Mouse (Mus musculus): Measurements from ENCODE around the gene Trpv2.

The Trpv2 gene

GRCm38 (mm10) chr11:62573959-62574702, at the start of gene Trpv2:
Gene Trpv2, plus strand, starts transcription at chr11:62574486.
- no peak for DNase-seq (ENCODE audit: low read depth, low spot score)

- DNase-seq (ENCODE audit: low read depth, low spot score) = no peak
Measured at GRCm38 (mm10) chr11:62537089-62537488, 37.2 kb upstream of the Trpv2 start.

- DNase-seq (ENCODE audit: low read depth, low spot score) = peak; percentile 36
Measured at GRCm38 (mm10) chr11:62537590-62537989, 36.7 kb upstream of the Trpv2 start.

DNA sequence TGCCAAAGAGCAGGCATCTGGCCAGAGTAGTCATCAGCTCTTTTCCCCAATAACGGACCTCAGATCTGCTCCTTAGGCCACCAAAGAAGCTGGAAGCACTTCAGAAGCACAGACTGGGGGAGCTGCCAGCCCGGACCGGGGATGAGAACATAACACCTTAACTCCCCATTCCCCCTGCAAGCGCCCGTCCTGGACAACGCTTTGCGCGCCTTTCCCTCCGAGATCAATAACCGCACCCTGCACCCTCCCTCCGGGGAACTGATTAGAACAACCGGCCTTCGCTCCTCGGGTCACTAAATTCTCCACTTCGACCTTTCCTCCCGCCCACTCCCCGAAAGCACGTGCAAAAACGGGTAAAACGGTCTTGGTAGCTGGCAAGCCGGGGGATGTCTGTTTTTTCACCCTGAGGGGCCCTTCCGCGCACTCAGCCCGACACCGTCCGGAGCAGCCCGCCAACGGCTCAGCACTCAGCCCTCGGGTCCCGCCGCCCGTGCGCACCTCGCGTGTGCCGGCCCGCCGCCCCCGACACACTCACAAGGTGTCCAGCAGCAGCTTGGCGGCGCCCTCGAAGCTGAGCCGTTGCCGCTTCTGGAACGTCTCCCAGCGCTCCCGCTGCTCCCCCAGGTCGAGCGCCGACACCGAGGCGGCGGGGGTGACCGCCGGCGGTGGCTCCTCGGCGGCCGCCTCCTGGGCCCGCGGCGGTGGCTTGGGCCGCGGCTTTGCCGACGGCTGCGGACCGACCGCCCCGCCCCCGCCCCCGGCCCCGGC, 35.8 kb upstream of the Trpv2 start:
- DNase-seq (ENCODE audit: low read depth, low spot score) = peak; percentile 64

GRCm38 (mm10) chr11:62539089-62539890, 35.0 kb upstream of the Trpv2 start, which contains the start of gene Cenpv:
Gene Cenpv, minus strand, starts transcription at chr11:62539261.
- peak; percentile 64 for DNase-seq (ENCODE audit: low read depth, low spot score)

- no peak for DNase-seq (ENCODE audit: low read depth, low spot score)
Measured at GRCm38 (mm10) chr11:62540167-62540566, 34.1 kb upstream of the Trpv2 start.

DNA sequence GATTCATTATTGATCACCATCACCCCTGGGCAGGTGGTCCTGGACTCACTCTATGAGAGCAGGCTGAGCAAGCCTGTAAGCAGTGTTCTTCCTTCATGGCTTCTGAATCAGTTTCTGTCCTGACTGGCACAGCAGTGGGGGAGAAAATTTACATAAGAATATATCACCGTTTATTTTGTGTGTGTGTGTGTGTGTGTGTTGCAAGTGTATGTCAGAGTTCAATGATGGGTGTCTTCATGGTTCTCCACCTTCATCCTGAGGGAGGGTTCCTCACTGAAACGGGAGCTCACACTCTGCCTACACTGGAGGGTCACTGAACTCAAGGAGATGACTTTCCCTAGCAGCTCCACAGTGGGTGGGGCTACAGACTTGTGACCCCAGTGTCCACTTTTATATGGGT, 33.3 kb upstream of the Trpv2 start:
- no peak for DNase-seq (ENCODE audit: low read depth, low spot score)

DNA sequence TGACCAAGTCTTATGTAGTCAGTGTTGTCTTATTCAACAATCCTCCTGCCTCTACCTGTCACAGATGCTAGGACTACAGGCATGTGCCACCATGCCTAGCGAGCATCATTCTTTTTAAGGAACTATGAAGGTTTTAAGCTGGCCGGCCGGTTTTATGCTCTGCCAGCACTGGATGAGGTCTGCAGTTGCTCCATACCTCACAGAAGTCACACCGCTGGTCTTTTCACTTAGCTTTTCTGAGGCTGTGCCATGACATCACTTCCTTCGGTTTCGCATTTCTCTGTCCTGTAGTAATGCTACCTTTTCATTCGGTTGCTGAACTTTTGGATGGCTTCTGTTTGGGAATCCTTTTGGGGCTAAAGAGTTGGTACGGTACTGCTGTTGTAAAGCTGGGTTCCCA, 32.7 kb upstream of the Trpv2 start:
- DNase-seq (ENCODE audit: low read depth, low spot score) = no peak

- peak; percentile 57 for DNase-seq (ENCODE audit: low read depth, low spot score)
Measured at GRCm38 (mm10) chr11:62543991-62544390, 30.3 kb upstream of the Trpv2 start.

DNA sequence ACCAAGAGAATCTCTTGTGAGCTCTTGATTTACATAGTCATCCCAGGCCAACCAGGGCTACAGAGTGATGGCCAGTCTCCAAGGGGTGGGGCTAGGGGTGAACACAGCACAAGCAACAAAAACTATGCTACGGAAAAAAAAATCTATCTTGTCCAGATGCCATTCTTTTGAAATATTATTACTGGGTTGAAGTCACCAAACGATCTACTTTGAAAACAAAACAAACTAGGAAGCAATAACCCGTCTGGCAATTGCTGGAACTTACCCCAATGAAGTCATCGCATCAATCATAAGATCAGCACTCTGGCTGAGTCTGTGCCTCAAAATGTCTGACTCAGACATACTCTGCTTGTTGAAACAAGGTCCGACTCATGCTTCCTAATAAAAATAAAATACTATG, 24.5 kb upstream of the Trpv2 start:
- DNase-seq (ENCODE audit: low read depth, low spot score) = peak; percentile 71

DNA sequence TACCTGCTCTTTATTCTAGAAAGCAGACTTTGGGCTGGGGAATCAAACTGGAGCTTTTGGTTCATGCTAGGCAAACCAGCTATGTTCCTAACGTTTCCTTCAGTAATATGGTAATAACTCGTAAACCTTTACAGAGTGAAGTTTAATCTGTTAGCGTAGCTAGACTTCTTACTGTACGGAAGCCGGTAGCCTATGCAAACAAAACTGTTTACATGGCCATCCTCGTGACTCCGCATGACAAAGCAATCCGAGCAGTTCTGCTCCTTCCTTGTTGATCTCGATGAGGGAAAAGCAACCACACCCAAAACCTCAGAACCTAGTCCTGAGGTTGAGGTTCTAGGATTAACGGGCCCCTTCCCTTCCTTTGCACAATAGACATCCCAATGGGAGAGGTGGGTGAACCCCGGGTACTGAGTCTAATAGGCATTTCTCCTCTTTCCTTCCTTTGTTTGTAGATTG, 24.0 kb upstream of the Trpv2 start:
- peak; percentile 93 for DNase-seq (ENCODE audit: low read depth, low spot score)

DNA sequence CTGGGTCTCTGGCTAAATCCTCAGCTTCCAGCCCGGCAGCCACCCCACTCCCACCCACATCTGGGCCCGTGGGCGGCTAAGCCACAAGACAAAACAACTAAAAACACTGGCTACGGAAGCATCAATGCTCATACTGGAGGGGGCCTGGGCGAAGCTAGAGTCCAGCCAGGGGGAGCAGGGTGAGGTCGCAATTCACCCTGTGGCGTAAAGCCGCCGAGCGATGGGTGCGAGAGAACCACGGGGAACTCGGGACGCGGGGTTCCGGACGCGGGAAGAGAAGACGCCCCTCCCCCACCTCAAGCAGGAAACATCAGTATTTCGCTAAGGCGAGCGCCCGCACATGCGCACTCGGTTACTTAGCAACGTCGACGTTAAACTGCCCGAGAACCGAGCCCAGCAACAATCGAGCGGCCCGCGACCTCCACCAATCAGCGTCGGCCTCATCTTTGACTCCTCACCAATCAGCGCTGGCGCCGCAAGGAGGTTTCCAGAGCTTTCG, 23.5 kb upstream of the Trpv2 start, which contains the start of gene Ubb:
Gene Ubb (plus strand): TSS at position 445 of the 499 bp plus-strand sequence.
- DNase-seq (ENCODE audit: low read depth, low spot score) = peak; percentile 100

GRCm38 (mm10) chr11:62551226-62552119, 22.8 kb upstream of the Trpv2 start:
- DNase-seq (ENCODE audit: low read depth, low spot score) = peak; percentile 90

DNA sequence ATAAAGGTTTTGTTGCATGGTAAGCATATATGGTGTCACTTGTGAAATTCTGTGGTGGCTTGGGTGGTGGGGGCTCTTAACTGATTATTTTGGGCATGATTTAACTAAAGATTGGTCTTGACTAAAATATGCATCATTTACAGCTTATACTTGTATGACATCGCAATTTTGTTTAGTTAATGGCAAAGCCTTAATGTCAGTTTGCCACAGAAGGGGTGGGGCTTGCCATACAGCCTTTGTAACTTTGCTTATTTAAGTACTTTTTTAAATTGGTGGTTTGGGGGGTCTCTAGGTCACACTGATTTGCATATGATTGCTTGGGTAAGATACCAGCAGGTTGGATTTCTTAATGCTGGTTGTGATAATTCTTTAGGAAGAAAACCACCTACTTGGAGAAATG, 21.1 kb upstream of the Trpv2 start:
- no peak for DNase-seq (ENCODE audit: low read depth, low spot score)

- no peak for DNase-seq (ENCODE audit: low read depth, low spot score)
Measured at GRCm38 (mm10) chr11:62553633-62554032, 20.7 kb upstream of the Trpv2 start.

DNA sequence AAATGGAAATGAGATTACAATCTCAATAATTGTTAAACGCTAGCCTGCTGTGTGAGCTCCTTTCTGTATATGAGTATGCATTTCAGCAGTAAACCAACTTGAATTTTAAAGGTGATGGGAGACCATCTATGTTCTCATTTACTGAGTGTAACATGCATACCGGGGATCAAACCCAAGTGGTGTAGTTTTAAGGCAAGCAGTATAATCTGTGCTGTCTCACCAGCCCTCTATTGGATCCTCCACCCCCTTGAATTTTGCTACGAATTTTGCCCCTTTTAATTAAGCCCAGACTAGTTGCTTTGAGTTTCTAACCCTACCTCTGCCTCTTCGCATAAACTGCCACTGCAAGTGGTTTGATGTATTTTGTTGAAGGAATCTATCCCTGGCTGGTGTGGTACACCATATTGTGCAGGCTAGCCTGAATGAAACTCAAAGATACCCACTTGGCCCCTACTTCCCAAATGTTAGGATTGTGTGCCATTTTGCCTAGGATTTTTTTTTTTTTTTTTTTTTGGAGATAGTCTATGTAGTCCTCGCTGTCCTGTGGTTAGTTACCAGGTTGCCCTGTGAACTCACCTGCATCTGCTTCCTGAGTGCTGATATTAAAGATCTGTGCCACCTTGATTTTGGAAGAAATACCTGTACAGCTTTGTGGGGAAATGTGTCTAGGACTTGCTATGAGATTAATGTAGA, 20.0 kb upstream of the Trpv2 start:
- DNase-seq (ENCODE audit: low read depth, low spot score) = no peak

DNA sequence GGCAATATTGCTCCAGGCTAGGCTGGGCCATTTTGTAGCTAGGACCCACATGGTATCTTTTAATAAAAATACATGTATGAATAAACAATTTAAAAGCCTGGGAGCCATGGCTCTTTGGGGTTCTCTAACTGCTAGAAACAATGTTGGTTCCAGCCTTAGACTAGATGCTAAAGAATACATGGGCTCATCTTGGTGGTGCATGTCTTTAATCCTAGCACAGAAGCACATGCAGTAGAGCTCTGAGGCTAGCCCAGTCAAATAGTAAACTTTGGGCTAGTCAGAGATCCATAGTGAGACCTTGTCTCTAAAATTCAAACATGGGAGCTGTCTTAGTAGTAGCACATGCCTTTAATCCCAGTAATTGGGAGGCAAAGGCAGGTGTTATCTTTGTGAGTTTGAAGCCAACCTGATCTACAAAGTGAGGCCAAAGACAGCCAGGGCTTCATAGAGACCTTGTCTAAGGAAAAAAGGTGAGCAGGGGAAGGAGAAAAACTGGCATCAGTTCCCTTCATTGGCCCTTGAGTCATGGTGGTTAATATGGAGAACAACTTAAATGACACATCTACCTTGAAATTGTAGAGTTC, 19.3 kb upstream of the Trpv2 start:
- DNase-seq (ENCODE audit: low read depth, low spot score) = no peak

DNA sequence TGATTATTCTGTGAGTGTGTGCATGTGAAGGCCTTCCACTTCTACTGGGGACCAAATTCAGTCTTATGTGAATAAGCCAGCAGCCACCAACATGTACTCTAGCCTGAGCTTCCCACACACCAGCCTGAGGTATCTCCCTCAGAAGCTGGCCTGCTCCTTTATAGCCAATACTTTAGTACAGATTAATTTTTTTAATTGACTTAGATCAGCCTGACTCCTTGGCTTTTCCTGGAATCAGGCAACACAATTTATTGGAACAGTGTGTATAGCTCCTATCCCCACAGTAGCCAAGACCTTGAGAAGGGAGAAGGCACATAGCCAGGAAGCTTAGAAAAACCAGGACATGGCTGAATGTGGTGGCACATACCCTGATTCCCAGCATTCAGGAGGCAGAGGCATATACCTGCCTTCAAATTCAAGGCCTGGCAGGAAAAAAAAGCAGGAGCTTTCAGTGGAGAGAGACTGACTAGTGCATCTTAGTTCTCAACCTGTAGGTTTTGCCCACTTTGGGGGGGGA, 18.3 kb upstream of the Trpv2 start:
- DNase-seq (ENCODE audit: low read depth, low spot score) = no peak

- no peak for DNase-seq (ENCODE audit: low read depth, low spot score)
Measured at GRCm38 (mm10) chr11:62557205-62557604, 17.1 kb upstream of the Trpv2 start.

All from ES-CJ7 (cell line).